Mouse (Mus musculus): ENCODE data around the gene Slc22a17. TPM values are rescaled to one million over a fixed set of nuclear protein-coding genes. Genes with fewer than 3 reads are reported as not detected.
"Not testable (repeated sequence)": the region's sequence is repeated elsewhere in the genome, so short reads cannot be mapped to it uniquely, and the experiment has no call there.

The Slc22a17 gene
- polyA plus RNA-seq, 1 experiment, result 0.27 TPM

GRCm38 (mm10) chr14:54950493-54950892, 37.6 kb upstream of the Slc22a17 start:
- Histone ChIP-seq H3ac (ENCODE audit: control insufficient read depth, insufficient read length, low read depth) (no peak overlapping the region), H3K36me3 (ENCODE audit: control insufficient read depth, insufficient read depth) (no peaks in the 10 kb centered on the region), H3K4me3 (ENCODE audit: insufficient read depth, poor library complexity, severe bottlenecking) (no peak overlapping the region), H3K79me3 (ENCODE audit: low read depth) (no peaks in the 10 kb centered on the region), H3K27me3 (ENCODE audit: control insufficient read depth, insufficient read depth, insufficient read length) (peaks cover 38% of the 10 kb centered on the region), H3K79me2 (ENCODE audit: control insufficient read depth, insufficient read depth) (no peaks in the 10 kb centered on the region)
- TF ChIP-seq USF1 (IDR thresholded peaks at IDR 0.05; ENCODE audit: low read depth), result no peak
- TF ChIP-seq MYOD1 (IDR thresholded peaks at IDR 0.05; ENCODE audit: control insufficient read depth, insufficient read length, low read depth), result no peak
- no peak for TF ChIP-seq CEBPB (IDR thresholded peaks at IDR 0.05; ENCODE audit: low read depth)
- TF ChIP-seq CTCF (IDR thresholded peaks at IDR 0.05; ENCODE audit: control insufficient read depth, insufficient read depth, insufficient read length), result no peak
- TF ChIP-seq MAX (IDR thresholded peaks at IDR 0.05), result no peak

DNA sequence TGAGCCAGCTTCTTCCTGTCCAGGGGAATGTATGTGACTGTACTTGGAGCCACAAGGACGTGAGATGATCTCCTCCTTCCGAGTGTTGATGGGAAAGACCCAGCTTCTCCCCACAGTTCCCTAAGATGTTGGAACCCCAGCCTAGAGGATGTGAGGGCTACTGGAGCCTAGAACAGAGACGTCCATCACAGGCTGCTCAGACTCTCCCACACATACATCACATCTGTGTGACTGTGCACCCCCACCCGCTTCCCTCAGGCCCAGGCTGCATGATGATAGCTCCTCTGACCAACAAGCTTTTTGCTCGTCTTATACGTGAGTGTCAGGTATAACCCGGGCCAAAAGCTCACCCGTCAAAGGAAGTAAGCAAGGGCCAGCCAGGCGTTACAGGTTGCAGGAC, 35.8 kb upstream of the Slc22a17 start:
- no peak for TF ChIP-seq MYOD1 (IDR thresholded peaks at IDR 0.05; ENCODE audit: control insufficient read depth, insufficient read length, low read depth)
- TF ChIP-seq CTCF (IDR thresholded peaks at IDR 0.05; ENCODE audit: control insufficient read depth, insufficient read depth, insufficient read length), result no peak
- TF ChIP-seq CEBPB (IDR thresholded peaks at IDR 0.05; ENCODE audit: low read depth), result no peak
- TF ChIP-seq MYOG (IDR thresholded peaks at IDR 0.05; ENCODE audit: control insufficient read depth, extremely low read depth, insufficient read length), result no peak
- no peak for TF ChIP-seq USF1 (IDR thresholded peaks at IDR 0.05; ENCODE audit: low read depth)
- TF ChIP-seq FOSL1 (IDR thresholded peaks at IDR 0.05; ENCODE audit: insufficient read depth, low read length, poor library complexity, severe bottlenecking), result no peak
- no peak for TF ChIP-seq MAX (IDR thresholded peaks at IDR 0.05)
- peaks cover 34% of the 10 kb centered on the region for H3K27me3 ChIP-seq (ENCODE audit: control insufficient read depth, insufficient read depth, insufficient read length)
- H3K79me3 ChIP-seq (ENCODE audit: low read depth), result no peaks in the 10 kb centered on the region
- H3K4me3 ChIP-seq (ENCODE audit: insufficient read depth, poor library complexity, severe bottlenecking), result no peak overlapping the region
- no peaks in the 10 kb centered on the region for H3K79me2 ChIP-seq (ENCODE audit: control insufficient read depth, insufficient read depth)
- H3K36me3 ChIP-seq (ENCODE audit: control insufficient read depth, insufficient read depth), result no peaks in the 10 kb centered on the region
- no peak overlapping the region for H3ac ChIP-seq (ENCODE audit: control insufficient read depth, insufficient read length, low read depth)

GRCm38 (mm10) chr14:54947008-54947407, 34.1 kb upstream of the Slc22a17 start:
- H3K79me3 ChIP-seq (ENCODE audit: low read depth); H3K36me3 ChIP-seq (ENCODE audit: control insufficient read depth, insufficient read depth): not testable (repeated sequence)

GRCm38 (mm10) chr14:54945975-54946704, 33.2 kb upstream of the Slc22a17 start:
- Histone ChIP-seq H3ac (ENCODE audit: control insufficient read depth, insufficient read length, low read depth) (no peak overlapping the region), H3K79me2 (ENCODE audit: control insufficient read depth, insufficient read depth) (no peaks in the 10 kb centered on the region), H3K27me3 (ENCODE audit: control insufficient read depth, insufficient read depth, insufficient read length) (peaks cover 29% of the 10 kb centered on the region), H3K36me3 (ENCODE audit: control insufficient read depth, insufficient read depth) (no peaks in the 10 kb centered on the region), H3K4me3 (ENCODE audit: insufficient read depth, poor library complexity, severe bottlenecking) (no peak overlapping the region), H3K79me3 (ENCODE audit: low read depth) (no peaks in the 10 kb centered on the region)
- peak; percentile 62 for TF ChIP-seq MYOD1 (IDR thresholded peaks at IDR 0.05; ENCODE audit: control insufficient read depth, insufficient read length, low read depth)
- no peak for TF ChIP-seq CEBPB (IDR thresholded peaks at IDR 0.05; ENCODE audit: low read depth)

More at GRCm38 (mm10) chr14:54947008-54947407, 34.1 kb upstream of the Slc22a17 start:
- peaks cover 26% of the 10 kb centered on the region for H3K27me3 ChIP-seq (ENCODE audit: control insufficient read depth, insufficient read depth, insufficient read length)
- not testable (repeated sequence) for H3ac ChIP-seq (ENCODE audit: control insufficient read depth, insufficient read length, low read depth); H3K4me3 ChIP-seq (ENCODE audit: insufficient read depth, poor library complexity, severe bottlenecking); H3K79me2 ChIP-seq (ENCODE audit: control insufficient read depth, insufficient read depth)

DNA sequence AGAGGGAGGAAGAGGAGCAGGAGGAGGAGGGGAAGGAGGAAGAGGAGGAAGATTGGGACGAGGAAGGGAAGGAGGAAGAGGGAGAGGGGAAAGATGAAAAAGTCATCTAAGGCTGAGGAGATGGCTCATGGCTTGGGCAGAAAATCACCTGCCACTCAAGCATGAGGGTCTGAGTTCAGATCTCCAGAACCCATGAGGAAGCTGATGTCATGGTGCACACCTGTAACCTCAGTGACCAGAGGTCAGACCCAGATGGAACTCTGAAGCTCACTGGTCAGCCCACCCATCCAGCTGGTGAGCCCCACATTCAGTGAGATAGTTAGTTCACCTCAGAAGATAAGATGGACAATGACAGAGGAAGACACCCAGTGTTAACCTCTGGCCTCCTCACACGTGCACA, 32.0 kb upstream of the Slc22a17 start:
- Histone ChIP-seq H3ac (ENCODE audit: control insufficient read depth, insufficient read length, low read depth) (no peak overlapping the region), H3K79me3 (ENCODE audit: low read depth) (no peaks in the 10 kb centered on the region), H3K36me3 (ENCODE audit: control insufficient read depth, insufficient read depth) (no peaks in the 10 kb centered on the region), H3K27me3 (ENCODE audit: control insufficient read depth, insufficient read depth, insufficient read length) (peaks cover 30% of the 10 kb centered on the region), H3K4me3 (ENCODE audit: insufficient read depth, poor library complexity, severe bottlenecking) (no peak overlapping the region), H3K79me2 (ENCODE audit: control insufficient read depth, insufficient read depth) (no peaks in the 10 kb centered on the region)
- no peak for TF ChIP-seq FOSL1 (IDR thresholded peaks at IDR 0.05; ENCODE audit: insufficient read depth, low read length, poor library complexity, severe bottlenecking)
- TF ChIP-seq USF1 (IDR thresholded peaks at IDR 0.05; ENCODE audit: low read depth), result no peak
- TF ChIP-seq MYOG (IDR thresholded peaks at IDR 0.05; ENCODE audit: control insufficient read depth, extremely low read depth, insufficient read length), result no peak
- no peak for TF ChIP-seq MAX (IDR thresholded peaks at IDR 0.05)
- no peak for TF ChIP-seq CTCF (IDR thresholded peaks at IDR 0.05; ENCODE audit: control insufficient read depth, insufficient read depth, insufficient read length)
- no peak for TF ChIP-seq CEBPB (IDR thresholded peaks at IDR 0.05; ENCODE audit: low read depth)
- no peak for TF ChIP-seq MYOD1 (IDR thresholded peaks at IDR 0.05; ENCODE audit: control insufficient read depth, insufficient read length, low read depth)

DNA sequence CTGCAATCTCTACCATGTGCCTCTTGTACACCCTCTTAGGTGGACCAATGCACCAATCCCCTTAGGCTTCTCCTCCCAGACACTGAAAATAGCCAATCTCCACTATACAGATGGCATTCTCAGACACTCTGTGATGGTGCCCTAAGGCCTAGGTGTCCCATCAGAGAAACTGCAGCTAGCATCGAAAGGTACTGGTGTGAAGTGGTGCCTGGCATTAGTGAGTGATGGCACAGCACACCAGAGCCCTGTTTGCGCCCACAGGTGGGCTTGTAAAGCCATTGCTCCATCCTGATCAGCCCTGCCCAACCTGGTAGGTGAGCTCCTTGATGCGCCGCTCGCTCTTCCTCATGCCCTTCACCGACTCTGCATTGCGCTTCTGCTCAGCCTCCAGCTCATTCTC, 31.0 kb upstream of the Slc22a17 start:
- no peaks in the 10 kb centered on the region for H3K36me3 ChIP-seq (ENCODE audit: control insufficient read depth, insufficient read depth)
- TF ChIP-seq FOSL1 (IDR thresholded peaks at IDR 0.05; ENCODE audit: insufficient read depth, low read length, poor library complexity, severe bottlenecking), result no peak
- TF ChIP-seq MAX (IDR thresholded peaks at IDR 0.05), result no peak
- TF ChIP-seq MYOD1 (IDR thresholded peaks at IDR 0.05; ENCODE audit: control insufficient read depth, insufficient read length, low read depth), result no peak
- TF ChIP-seq CTCF (IDR thresholded peaks at IDR 0.05; ENCODE audit: control insufficient read depth, insufficient read depth, insufficient read length), result no peak
- TF ChIP-seq CEBPB (IDR thresholded peaks at IDR 0.05; ENCODE audit: low read depth), result no peak
- TF ChIP-seq USF1 (IDR thresholded peaks at IDR 0.05; ENCODE audit: low read depth), result no peak
- no peak for TF ChIP-seq MYOG (IDR thresholded peaks at IDR 0.05; ENCODE audit: control insufficient read depth, extremely low read depth, insufficient read length)
- no peaks in the 10 kb centered on the region for H3K79me3 ChIP-seq (ENCODE audit: low read depth)
- H3ac ChIP-seq (ENCODE audit: control insufficient read depth, insufficient read length, low read depth), result no peak overlapping the region
- H3K79me2 ChIP-seq (ENCODE audit: control insufficient read depth, insufficient read depth), result no peaks in the 10 kb centered on the region
- peaks cover 24% of the 10 kb centered on the region for H3K27me3 ChIP-seq (ENCODE audit: control insufficient read depth, insufficient read depth, insufficient read length)
- no peak overlapping the region for H3K4me3 ChIP-seq (ENCODE audit: insufficient read depth, poor library complexity, severe bottlenecking)
